Mouse (Mus musculus): ENCODE measurements around the gene Inka1.
A peak's percentile ranks its signal among the peaks of the same experiment; 100 is the strongest.

Gene Inka1

DNA sequence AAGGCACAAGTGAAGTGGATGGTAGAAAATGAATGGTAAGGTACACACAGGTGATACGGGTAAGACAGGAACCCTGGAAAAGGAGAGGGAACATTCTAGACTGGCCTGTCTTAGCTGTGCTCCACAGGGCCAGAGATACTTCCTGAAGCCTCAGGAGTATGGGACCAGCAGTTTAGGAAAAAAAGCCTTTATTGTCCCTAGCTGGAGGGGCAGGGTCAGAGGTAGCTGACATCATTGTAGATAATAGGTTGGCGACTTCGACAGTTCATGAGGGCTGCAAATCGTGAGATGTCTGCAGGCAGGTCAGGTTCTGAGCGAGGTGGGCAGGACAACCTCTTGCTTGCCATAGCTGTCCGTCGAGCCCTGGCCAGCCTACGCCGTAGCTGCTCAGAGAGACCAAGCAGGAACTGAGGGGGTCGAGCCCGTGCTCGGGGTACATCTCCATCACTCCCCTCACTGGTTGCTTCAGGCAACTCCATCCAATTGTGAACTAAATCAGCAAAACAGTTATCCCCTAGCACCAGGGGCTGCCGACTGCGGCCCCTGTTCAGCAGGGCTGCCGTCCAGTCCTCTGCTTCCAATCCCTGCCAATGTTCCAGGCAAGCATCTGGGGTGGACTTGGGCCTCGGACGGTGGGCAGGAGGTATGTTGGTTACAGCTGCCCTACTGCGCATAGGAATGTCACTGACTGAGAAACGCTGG is 1.5 kb downstream of the Inka1 start:
- no peak for DNase-seq (ENCODE audit: low spot score in 2 of 2)

DNA sequence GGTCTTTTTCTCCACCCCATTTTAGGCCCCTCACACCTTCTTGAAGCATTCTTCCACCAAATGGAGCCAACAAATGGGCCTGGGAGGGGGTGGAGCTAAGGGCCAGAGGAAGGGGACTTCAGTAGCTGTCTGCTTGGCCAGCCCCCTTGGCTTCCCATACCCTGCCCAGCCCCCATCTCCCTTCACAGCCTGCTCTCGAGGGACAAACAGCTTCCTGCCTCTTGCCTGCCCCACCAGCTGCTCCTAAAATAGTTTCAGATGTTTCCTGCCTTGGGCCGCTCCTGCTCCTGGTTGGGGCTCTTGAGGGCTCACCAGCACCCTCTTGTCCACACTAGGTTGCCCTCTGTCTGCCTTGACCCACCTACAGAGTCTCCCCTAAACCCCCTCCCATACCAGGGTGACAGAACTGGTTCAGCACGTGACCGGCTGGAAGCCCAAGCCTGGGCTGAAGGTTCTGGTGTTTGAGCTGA is 2.2 kb downstream of the Inka1 start:
- no peak for DNase-seq (ENCODE audit: low spot score in 2 of 2)

DNA sequence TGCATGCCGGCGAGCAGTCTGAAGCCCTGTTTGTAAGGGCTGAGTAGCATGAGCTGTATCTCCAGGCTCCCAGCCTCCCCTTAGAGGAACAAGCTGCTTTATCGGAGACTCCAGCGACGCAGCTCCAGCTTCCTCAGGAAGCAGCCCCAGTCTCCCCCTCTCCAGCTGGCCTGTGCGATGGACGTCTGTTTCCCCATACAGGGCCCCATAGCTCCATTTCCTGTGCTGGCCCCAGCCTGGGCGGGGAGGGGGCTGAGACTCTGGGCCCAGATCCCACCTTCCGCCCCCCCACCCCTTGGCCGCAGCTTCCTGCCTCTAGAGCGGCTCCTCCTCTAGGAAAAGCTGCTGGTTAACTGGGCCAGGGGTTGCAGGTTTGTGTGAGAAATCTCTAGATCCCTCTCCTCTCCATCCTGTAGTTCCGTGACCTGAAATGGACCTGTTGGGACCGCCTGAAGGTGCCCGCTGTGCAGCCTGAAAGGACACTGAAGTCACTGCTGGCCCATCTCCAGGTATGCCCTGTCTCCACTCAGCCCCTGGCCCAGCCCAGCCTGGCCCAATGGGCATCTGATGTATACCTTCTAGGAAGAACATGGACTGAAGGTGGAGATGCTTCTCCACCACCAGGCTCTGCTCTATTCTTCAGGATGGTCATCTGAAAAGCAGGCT is 2.9 kb downstream of the Inka1 start, which contains the start of gene Gm20661:
Gene Gm20661 (plus strand): TSS at position 378 of the 666 bp plus-strand sequence.
- DNase-seq (ENCODE audit: low spot score in 2 of 2) = no peak

DNA sequence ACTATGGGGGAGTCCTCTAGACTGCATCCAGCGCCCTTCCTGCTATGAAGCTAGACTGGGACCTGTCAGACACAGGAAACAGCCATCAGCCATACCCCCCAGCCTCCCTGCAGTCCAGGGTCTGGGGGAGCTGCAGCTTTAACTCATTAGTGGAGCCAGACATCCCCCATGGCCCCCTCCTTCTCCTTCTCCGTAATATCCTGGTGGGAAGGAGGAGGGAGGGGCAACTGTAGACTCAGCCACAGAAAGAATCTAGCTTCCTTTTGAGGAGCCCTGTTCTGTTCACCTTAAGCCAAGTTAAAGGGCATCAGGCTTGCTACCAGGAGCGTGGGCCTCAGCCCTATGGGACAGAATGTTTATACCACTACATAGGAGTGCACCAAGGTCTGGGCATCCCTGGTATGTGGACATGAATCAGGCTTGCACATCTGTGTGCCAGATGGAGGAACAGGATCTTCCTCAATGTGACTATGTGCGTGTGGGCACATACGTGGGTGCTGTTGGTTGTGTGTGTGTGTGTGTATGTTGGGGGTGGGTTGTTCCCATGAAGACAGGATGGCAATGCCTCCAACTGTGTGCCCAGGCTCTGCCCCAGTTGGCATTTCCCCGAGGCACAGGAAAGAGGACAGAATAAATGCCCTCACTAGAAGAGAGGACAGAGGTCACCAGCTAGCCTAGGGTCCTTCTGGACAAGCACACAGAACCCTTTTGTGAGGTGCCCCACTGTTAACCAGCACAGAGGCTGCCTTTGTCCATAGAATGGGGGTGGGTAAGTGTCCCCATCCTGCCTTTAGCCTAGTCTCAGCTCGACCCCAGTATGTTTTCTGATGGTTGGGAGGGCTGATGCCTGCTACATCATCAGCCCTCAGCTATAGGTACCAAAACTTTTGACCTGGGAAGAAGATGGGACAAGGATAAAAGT is 3.7 kb downstream of the Inka1 start:
- no peak for DNase-seq (ENCODE audit: low spot score in 2 of 2)

DNA sequence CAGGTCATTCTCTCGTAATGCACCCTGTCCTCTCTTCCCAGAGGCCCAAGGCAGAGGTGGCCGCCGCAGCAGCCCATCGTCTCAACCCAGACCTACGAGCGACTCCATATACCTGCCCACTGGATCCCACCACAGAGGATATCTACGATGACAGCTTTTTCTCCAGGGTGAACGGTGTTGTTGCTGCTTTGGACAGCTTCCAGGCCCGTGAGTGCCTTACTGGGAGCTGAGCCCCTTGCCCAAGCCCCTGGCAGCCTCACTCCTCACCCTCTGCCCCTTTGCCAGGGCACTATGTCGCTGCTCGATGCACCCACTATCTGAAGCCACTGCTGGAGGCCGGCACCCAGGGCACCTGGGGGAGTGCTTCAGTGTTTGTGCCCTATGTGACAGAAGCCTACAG is 6.9 kb downstream of the Inka1 start:
- no peak for DNase-seq (ENCODE audit: low spot score in 2 of 2)

DNA sequence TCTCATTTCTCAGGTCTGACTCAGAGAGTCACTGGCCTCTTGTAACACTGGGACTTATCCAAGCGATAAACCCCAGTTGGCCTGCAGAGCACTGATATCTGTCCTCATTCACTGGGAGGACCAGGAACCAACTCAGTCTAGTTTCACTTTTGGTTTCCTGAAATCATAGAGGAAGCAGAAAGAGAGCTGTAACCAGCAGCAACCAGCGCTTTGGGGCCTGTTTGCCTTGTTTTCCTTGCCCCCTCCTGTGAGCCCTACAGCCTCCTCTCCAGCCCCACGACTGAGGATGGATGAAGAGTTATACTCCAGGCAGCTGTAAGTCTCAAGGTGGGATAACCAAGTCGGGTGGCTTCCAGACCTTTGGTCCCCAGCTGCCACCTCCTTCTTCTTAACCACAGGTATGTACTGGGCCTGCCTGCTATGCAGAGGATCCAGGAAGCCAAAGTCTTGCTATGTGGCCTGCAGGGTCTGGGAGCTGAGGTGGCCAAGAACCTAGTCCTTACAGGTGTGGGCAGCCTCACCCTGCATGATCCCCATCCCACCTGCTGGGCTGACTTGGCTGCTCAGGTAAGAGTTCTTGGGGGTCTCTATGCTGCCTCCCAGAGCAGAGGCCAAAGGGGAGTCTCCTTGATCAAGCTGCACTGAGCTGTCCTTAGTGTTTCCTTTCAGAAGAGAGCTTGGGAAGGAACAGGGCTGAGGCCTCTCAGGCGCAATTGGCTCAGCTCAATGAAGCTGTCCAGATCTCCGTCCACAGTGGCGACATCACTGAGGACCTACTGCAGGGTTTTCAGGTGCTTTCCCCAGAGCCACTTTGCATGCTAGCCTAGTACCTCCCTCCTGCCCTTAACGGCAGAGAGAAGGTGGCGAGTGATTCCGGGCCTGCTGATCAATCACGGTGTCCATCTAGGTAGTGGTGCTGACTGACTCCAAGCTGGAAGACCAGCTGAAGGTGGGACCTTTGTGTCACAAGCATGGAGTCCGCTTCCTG is 10.0 kb downstream of the Inka1 start, which contains the start of gene Uba7:
Gene Uba7 (plus strand): TSS at position 107 of the 988 bp plus-strand sequence.
- no peak for DNase-seq (ENCODE audit: low spot score in 2 of 2)

DNA sequence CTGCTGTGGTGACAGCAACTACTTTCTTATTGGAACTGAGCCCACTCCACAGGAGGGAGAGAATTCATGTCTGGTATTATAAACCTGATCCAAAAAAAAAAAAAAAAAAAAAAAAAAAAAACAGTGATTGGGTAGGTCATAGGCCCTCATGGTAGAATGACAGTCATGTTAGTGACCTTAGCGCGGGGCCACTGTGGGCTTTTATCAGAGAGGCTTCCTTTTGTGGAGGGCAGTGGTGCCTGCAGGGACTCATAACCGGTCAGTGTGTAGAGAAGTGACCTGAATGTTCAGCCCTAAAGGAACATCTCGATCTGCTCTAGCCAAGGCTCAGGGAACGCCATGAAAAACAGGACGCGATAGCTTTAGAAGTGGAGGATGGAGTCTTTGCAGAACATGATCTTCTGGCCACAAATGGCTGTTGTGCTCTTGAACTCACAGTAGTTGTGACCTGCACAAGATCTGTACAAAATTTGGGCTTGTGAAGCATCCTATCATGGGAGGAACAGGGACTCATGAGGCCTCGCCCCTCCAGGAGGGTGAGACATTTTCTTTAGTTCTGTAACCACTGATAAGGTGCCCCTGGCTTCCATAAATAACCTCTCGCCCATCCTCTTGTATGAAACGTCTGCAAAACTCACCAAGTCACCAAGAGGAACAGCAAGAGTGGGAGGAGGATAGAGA is 11.0 kb downstream of the Inka1 start:
- no peak for DNase-seq (ENCODE audit: low spot score in 2 of 2)

DNA sequence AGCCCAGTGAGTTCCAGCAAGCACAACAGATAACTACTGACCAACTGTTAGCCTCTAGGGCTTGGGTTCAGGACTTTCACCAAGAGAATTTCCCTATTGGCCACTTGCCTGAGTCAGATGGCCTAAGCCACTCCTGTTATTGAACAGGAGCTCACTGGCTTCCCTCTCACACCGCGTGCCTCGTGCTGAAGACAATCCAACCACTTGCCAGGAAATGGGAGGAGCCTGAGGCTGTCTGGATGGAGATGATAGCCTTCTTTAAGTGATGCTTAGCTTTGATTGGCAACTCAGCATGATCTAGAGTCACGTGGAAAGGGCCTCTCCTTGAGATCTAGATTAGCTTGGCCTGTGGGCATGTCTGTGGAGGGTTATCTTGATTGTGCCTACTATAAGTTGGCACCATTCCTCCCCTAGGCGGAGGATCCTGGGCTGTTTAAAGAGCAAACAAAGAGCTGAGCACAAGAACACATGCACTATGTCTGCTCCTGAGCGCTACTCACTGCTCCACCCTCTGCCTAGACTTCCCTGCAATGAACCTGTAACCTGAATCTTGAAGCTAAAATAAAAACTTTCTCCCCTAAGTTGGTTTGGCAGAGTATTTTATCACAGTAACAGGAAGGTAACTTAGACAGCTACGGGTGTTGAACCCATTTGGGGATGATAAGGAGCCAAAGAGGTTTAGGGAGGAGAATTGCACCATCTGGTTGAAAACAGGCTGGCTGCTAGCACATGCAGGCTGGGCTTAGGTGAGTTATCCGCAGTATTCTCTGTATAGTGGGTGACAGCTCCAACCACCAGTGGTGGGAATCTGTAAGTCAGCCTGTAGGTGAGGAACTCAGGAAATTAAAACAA is 13.8 kb downstream of the Inka1 start:
- DNase-seq (ENCODE audit: low spot score in 2 of 2) = no peak

DNA sequence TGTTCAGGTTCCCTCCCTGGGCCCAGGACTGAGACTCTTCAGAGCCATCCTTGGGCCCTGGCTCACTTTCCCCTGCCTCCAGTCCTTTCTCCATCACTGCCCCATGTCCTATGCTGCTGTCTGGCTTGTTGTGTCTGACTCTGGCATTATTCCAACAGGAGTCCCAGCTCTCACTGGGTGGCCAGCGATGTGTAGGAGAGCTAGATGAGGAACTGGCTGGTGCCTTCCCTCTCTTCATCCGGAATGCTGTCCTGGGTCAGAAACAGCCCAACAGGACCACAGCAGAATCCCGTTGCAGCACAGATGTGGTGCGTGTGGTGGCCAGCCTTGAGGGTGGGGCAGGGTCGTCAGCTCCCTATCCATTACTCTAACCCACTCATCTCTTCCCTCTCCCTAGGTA is 15.4 kb downstream of the Inka1 start:
- DNase-seq (ENCODE audit: low spot score in 2 of 2) = no peak

DNA sequence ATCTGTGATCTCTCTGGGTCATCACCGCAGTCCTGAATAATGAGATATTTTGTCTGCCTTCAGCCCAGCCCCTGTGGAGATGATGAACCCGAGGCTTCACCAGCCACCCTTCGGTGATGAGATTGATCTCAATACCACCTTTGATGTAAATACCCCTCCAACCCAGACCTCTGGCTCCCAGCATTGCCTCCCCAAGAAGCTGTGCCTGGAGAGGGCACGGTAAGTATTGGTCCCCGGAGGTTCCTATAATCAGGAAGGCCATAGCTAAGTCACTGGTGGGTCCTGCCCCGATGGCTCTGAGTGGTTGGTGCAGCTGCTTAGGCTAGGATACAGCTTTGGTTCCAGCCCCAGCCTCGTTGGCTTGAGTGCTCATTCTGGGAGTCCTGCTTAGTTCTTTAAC is 17.1 kb downstream of the Inka1 start:
- no peak for DNase-seq (ENCODE audit: low spot score in 2 of 2)

DNA sequence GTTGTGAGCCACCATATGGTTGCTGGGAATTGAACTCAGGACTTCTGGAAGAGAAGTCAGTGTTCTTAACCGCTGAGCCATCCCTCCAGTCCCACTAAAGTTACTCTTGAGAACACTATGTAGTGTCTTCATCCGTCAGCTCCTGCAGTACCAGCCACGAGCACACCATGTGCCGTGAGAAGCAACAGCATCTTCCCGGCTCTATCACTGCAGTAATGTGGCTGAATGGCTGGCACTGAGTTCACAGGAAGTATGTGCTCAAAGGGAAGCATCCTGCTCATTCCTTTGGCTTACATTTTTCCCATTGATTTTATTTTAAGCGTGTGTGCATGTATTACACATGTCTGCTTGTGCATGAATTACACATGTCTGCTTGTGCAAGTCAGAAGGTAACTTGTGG is 18.2 kb downstream of the Inka1 start:
- no peak for DNase-seq (ENCODE audit: low spot score in 2 of 2)

DNA sequence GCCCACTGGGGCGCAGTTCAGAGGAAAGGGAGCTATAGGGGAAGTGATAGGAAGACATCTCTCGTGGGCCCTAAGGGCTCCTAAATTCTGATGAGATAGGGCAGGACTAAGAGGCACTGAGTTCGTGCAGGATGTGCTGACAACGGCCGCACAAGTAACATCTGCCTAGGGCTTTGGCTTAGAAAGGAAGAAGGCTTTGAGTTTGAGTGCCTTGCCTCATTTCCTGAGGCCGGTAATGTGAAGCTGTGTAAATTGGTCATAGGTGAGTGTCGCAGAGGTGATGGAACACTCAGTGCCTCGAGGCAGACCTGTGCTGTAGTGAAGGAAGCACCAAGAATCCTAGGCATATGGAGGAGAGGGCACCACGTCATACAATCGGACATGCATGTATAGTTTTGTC is 19.0 kb downstream of the Inka1 start:
- no peak for DNase-seq (ENCODE audit: low spot score in 2 of 2)

DNA sequence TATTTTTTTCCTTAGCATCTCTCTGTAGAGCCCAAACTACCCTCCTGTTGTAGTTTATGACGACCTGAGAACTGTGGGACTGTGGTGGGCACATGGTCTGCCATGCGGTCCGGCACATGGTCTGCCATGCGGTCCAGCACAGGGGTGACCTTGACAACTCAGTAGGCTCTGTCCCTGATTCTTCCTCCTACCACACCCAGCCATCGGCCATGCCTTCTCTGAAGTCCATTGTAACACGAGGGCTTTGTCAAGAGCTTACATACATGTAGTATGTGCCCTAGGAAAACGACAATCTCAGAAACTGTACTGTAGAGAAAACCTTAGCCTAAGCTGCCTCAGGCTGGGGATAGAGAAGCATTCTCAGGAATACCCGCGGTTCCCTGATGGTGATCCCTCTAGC is 21.0 kb downstream of the Inka1 start:
- no peak for DNase-seq (ENCODE audit: low spot score in 2 of 2)

DNA sequence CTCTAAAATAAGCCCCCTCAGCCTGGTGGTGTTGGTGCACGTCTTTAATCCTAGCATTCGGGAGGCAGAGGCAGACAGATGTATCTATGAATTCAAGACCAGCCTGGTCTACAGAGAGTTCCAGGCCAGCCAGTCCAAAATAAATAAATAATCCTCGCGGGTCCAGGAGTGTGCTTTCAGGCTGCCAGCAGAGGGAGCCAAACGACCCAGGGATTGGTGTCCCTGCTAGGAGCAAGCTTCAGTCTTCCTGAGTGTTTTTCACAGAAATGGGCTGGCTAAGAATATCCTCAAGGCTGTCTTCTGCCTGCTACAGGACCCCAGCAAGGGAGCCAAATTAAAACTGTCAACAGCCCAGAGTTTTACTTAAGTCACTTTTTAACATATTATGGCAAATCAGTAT is 22.0 kb downstream of the Inka1 start:
- peak in 1 of 2 experiments; percentile 58 for DNase-seq (ENCODE audit: low spot score in 2 of 2)

DNA sequence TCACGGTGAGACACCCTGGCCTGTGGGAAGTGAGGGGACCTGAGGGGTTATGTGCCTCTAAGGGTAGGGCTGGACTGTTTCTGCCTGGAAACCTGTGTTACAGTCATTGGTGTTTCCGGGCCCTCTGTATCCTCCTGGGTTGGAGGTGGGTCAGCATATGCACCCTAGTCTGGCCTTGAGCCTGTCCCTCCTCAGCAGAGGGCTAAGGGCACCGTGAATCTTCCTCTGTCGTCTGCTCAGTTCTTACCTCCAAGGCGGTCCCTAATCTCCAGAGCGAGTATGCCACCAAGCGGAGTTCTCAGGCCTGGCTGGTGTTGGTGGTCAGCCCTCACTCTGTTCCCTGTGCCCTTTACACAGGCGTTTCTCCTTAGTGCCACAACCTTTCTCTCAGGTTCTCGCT is 22.8 kb downstream of the Inka1 start:
- DNase-seq (ENCODE audit: low spot score in 2 of 2) = no peak

DNA sequence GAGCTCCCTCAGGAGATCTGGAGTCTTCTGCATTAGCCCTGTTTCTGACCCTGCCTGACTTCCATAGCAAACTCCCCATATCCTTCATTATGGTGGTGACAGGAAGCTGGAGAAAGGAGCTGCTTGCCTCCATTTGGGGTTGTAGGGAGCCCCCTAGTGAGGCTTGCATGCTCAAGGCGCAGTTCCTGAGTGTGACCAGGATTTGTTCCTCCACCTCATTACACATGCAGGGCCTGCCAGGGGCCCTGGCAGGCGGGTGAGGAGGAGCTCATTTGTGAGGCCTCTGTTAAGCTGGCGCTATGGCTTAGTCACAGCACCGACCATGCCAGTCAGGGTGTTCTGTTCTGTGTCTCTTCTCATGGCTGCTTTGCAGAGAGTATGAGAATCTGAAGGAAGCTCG is 23.8 kb downstream of the Inka1 start:
- DNase-seq (ENCODE audit: low spot score in 2 of 2) = peak; percentile 59 to 69

DNA sequence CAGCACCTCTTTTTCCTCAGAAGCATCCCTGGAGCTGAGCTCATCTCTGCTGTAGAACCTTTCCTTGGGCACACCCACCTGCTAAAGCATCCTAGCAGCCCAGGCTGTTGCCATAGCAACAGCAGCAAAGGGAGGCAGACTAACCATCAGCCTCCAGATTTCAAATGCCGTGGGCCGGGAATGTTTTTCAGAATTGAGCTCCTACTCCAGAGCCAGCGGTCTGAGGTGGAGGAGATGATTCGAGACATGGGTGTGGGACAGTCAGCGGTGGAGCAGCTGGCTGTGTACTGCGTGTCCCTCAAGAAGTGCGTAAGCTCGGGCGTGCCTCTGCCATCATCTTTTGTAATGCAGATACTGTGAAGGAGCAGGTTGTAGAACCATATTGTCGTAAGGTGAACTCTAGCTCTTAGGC is 24.3 kb downstream of the Inka1 start:
- peak; percentile 85 to 91 for DNase-seq (ENCODE audit: low spot score in 2 of 2)

DNA sequence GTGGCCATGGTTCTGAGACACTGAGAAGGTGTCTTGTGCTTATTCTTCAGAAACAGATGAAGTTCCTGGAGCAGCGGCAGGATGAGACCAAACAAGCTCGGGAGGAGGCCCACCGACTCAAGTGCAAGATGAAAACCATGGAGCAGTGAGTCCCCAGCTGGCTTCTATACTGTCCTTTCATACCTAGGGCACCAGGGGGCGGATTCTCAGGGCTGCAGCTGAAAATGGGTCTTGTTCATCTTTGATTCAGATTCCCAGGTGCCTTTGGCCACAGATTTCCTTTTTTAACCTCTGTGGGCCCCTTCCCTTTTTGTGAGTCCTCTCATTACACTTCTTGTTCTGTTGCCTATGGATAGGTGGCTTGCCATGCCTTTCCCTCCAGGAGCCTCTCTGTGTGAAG is 24.8 kb downstream of the Inka1 start:
- DNase-seq (ENCODE audit: low spot score in 2 of 2) = no peak

DNA sequence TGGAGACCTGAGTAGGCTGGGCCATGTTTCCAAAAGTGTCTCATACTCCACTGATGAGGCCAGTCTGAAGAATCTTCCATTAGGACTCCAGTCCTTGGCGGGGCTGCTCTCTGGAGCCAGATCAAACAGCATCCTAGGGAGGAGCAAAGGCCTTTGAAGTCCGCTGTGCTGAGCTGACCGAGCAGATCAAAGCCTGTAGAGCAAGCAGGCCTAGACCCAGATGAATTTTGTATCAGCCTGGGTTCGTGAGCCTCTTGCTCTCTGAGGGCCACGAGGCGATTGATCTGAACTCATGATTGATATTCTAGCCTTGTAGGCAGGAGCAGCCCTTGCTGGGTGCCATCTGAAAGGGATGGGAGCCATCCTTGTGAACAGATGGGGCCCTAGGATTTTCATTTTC is 25.8 kb downstream of the Inka1 start:
- no peak for DNase-seq (ENCODE audit: low spot score in 2 of 2)

DNA sequence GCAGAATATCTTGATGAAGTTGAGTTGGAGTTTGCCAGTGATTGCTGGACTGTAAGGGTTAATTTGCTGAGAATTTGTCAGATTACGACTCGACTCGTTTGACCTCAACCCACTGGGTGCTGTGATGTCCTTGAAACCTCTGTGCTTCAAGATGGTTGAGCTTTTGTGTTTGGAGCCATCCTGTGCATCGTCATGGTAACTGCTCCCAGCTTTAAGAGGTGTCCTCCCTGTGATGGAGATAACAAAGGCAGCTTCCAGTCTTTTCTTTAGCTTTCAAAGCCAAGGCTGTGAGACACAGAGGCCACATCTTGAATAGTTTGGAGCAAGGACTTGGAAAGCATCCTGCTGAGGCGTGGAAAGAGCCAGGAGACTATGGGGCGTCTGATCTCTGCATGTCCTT is 28.5 kb downstream of the Inka1 start:
- DNase-seq (ENCODE audit: low spot score in 2 of 2) = no peak

Data from right cerebral cortex, postnatal 36 days (tissue).